8 mouse cellular contexts compared by ENCODE assay signal in the genomic region with DNA sequence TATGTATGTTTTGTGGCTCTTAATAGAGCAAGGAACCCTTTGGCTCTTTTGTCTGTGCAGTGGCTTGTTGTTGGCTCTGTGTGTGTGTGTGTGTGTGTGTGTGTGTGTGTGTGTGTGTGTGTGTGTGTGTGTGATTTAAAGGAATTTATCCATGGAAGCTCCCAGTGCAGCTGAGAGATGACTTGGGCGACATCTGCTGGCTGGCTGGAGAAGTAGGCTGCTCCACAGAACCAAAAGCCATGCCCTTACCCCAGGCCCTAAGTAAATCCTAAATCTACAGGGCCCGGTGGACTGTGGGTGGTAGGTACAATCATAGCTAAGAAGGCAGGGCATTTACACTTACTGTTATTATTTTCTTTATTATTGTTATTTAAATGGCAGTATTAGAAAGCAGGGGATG.
DNase-seq lines count a peak whose midpoint lies in the region; ATAC-seq and TF ChIP-seq lines count a peak whose summit lies in the region.
"Had no signal": no experiment of that assay in that cellular context is flagged by ENCODE, and none has a peak within 500 bp of the region (broad histone marks: within the 10 kb centered on the region; RNA-seq: fewer than 3 reads in every experiment).

No protein-coding gene starts in this region.

- H3K4me3 ChIP-seq in thymus, adult 2 months (ENCODE audit: control insufficient read depth, insufficient read depth, low read length), result no peak overlapping the region
- H3K4me3 ChIP-seq in forebrain, embryonic 12.5 days (replicated peaks), result no peak overlapping the region
- H3K4me3 ChIP-seq: heart, embryonic 13.5 days had no signal

- ATAC-seq in forebrain, embryonic 12.5 days (ENCODE audit: low FRiP score), result peak; percentile 36; the same call in 1 of the 2 replicates
- ATAC-seq in inflammation-experienced regulatory T-cells, adult 6 months, result peak; percentile 46

- no peaks in the 10 kb centered on the region for H3K27me3 ChIP-seq in thymus, adult 2 months (ENCODE audit: control insufficient read depth, insufficient read depth, low read length)
- peaks cover 34% of the 10 kb centered on the region for H3K27me3 ChIP-seq in forebrain, embryonic 12.5 days

- TF ChIP-seq POLR2A in thymus, adult 2 months (IDR thresholded peaks at IDR 0.05; ENCODE audit: control insufficient read depth, extremely low read depth, insufficient read depth, low read length, poor library complexity), result no peak

- H3K4me2 ChIP-seq in forebrain, embryonic 12.5 days, result no peak overlapping the region
- H3K4me2 ChIP-seq: heart, embryonic 13.5 days had no signal

- peak; percentile 33 for DNase-seq in thymus, adult 2 months
- no peak for DNase-seq in thymus, adult 18-20 months
- DNase-seq in brain, adult 2 months (ENCODE audit: low read depth, low spot score), result peak; percentile 90
- DNase-seq in lung, postnatal 14 days, result peak; percentile 80
- peak; percentile 74 for DNase-seq in right cerebral cortex, adult 2 months (ENCODE audit: low spot score in 2 of 2)

- H3K9ac ChIP-seq in forebrain, embryonic 12.5 days, result no peak overlapping the region
- H3K9ac ChIP-seq: heart, embryonic 13.5 days had no signal

- 15% methylated on average over 2 of the region's 2 CpGs for WGBS in thymus, adult 2 months
- 2% methylated on average over 2 of the region's 2 CpGs for WGBS in forebrain, embryonic 12.5 days

- H3K9me3 ChIP-seq in forebrain, embryonic 12.5 days, result no peaks in the 10 kb centered on the region
- H3K9me3 ChIP-seq: heart, embryonic 13.5 days had no signal

- no peaks in the 10 kb centered on the region; the same call in 1 of the 2 replicates for H3K4me1 ChIP-seq in thymus, adult 2 months (replicated peaks; ENCODE audit: control insufficient read depth, insufficient read depth, low read length)
- H3K4me1 ChIP-seq in forebrain, embryonic 12.5 days, result peaks cover 52% of the 10 kb centered on the region

- peak; percentile 62; the same call in 1 of the 2 replicates for TF ChIP-seq CTCF in thymus, adult 2 months (IDR thresholded peaks at IDR 0.05; ENCODE audit: borderline replicate concordance, control insufficient read depth, extremely low read depth, insufficient read depth, low read length, poor library complexity)

- no peaks in the 10 kb centered on the region for H3K36me3 ChIP-seq in thymus, adult 2 months (ENCODE audit: control insufficient read depth, insufficient read depth, low read length)
- no peaks in the 10 kb centered on the region for H3K36me3 ChIP-seq in forebrain, embryonic 12.5 days (replicated peaks)
- H3K36me3 ChIP-seq: heart, embryonic 13.5 days had no signal

- H3K27ac ChIP-seq in thymus, adult 2 months (ENCODE audit: control insufficient read depth, insufficient read depth, low read length), result no peak overlapping the region
- peak overlapping the region; percentile 79 for H3K27ac ChIP-seq in forebrain, embryonic 12.5 days
- H3K27ac ChIP-seq: heart, embryonic 13.5 days had no signal

Comparison
In these comparisons a context has a peak if more than half of its experiments do, and no peak if none do; other contexts are left out.
1. DNase-seq: peak in thymus, adult 2 months (single experiment), brain, adult 2 months (single experiment), lung, postnatal 14 days (single experiment) and right cerebral cortex, adult 2 months (2 of 2); none in thymus, adult 18-20 months (0 of 2).